Mouse (Mus musculus) neural tube, embryonic 14.5 days (tissue): Measurements from ENCODE around the gene Adamts2. TPM values are rescaled to one million over a fixed set of nuclear protein-coding genes. Genes with fewer than 3 reads are reported as not detected.

Experiments used
- ATAC-seq: fragments of 200-750 bp; cut with Nextera tagmentation; 2 replicates; pipeline ENCODE4 v1.8.0; 2017; ENCODE audit warnings: low read depth, mild to moderate bottlenecking, moderate TSS enrichment, moderate library complexity
- H3K27ac ChIP-seq: fragments of 300-500 bp; sonication (generic); 2 replicates; pipeline ENCODE4 v1.5.1; 2014; ENCODE audit warnings: low read depth, mild to moderate bottlenecking, control low read depth, low read length, moderate library complexity, mixed read lengths
- H3K27me3 ChIP-seq: fragments of 300-500 bp; sonication (generic); 2 replicates; pipeline ENCODE4 v1.6.1; 2014; ENCODE audit warnings: low read length; ENCODE audit not compliant: control insufficient read depth, insufficient read depth
- H3K36me3 ChIP-seq: fragments of 300-500 bp; sonication (generic); 2 replicates; pipeline ENCODE4 v1.6.1; 2014; ENCODE audit warnings: low read length, mixed read lengths; ENCODE audit not compliant: control insufficient read depth, insufficient read depth
- H3K4me1 ChIP-seq: fragments of 300-500 bp; sonication (generic); 2 replicates; pipeline ENCODE4 v1.6.1; 2014; ENCODE audit warnings: low read length; ENCODE audit not compliant: control insufficient read depth, insufficient read depth
- H3K4me2 ChIP-seq: fragments of 300-500 bp; sonication (generic); 2 replicates; pipeline ENCODE4 v1.6.1; 2014; ENCODE audit warnings: mild to moderate bottlenecking, low read depth, low read length, control low read depth
- H3K4me3 ChIP-seq: fragments of 300-500 bp; sonication (generic); 2 replicates; pipeline ENCODE4 v1.5.1; 2014; ENCODE audit warnings: low read depth, low read length, control low read depth, mixed read lengths
- H3K9ac ChIP-seq: fragments of 300-500 bp; sonication (generic); replicated peaks from 2 replicates; pipeline ENCODE4 v1.6.1; 2014; ENCODE audit warnings: low read depth, mild to moderate bottlenecking, control low read depth, low read length, mixed read lengths
- H3K9me3 ChIP-seq: fragments of 300-500 bp; sonication (generic); 2 replicates; pipeline ENCODE4 v1.6.1; 2016; ENCODE audit warnings: low read length; ENCODE audit not compliant: control insufficient read depth
- WGBS: fragments of 180-500 bp; shearing (Covaris S2); extraction: QIAGEN DNeasy Blood & Tissue Kit; methylation state at CpG from one replicate; pipeline ENCODE4 v1.1.7; 2014; 5-methylcytosine and 5-hydroxymethylcytosine counted together
- polyA plus RNA-seq: library from polyadenylated mRNA; unstranded; fragments of >200 nt; fragmentation: Nextera tagmentation; extraction: Ambion mirVana; gene quantifications from 2 replicates; pipeline ENCODE4 v1.2.1, GENCODE M21; 2014

Gene Adamts2
- polyA plus RNA-seq, 1 experiment from 2014 or later, result 2.4 TPM

DNA sequence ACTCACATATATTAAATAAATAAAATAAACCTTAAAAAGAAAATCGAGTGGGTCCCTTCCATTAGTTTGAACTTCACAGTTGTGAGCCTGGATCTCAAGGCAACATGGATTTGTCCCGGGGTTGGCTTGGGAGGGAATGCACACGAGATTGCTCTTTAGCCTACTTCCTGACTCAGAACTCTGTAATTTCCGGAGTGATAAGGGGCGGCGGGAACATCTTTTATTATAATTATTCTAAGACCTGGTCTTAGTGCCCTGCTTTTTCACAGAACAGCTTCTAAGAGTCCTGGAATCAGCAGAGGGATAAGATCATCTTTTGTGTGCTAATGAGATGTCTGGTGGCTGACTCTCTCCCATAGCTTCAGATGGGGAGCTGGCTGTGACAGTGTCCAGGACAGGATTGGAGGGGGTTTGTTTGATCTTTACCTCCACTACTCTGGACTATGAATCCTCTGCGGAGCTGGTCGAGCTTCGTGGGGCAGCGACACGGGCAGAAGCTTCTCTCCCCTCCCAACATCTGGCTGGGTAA is 15.2 kb downstream of the Adamts2 start:
- no peaks in the 10 kb centered on the region for H3K36me3 ChIP-seq
- no peak overlapping the region for H3K4me3 ChIP-seq
- H3K4me1 ChIP-seq, result no peaks in the 10 kb centered on the region
- no peak overlapping the region for H3K9ac ChIP-seq
- H3K27me3 ChIP-seq, result no peaks in the 10 kb centered on the region
- no peak overlapping the region for H3K4me2 ChIP-seq
- no peaks in the 10 kb centered on the region for H3K9me3 ChIP-seq
- no peak for ATAC-seq
- 95% methylated on average over 11 of the region's 11 CpGs for WGBS
- no peak overlapping the region for H3K27ac ChIP-seq

DNA sequence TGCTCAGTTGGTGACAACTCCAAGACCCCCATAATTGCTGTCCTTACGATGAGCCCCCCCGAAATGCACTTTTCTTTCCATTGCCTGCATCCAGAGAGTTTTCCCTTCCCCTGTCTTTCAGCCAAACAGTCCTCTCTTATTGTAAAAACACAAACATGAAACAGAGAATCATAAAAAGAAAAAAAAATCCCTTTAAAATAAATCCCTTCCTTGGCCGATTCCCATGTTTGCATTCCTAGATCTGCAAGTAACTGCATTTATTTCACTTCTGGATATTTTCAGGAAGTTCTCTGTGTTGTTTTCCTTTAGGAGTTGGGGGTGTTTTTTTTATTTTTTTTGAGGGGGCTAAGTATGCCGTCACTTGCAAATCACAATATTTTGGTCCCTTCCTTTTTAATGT is 19.0 kb downstream of the Adamts2 start:
- no peak for ATAC-seq
- H3K4me2 ChIP-seq, result no peak overlapping the region
- no peak overlapping the region for H3K4me3 ChIP-seq
- no peaks in the 10 kb centered on the region for H3K36me3 ChIP-seq
- no peak overlapping the region for H3K9ac ChIP-seq
- no peaks in the 10 kb centered on the region for H3K9me3 ChIP-seq
- no peaks in the 10 kb centered on the region for H3K27me3 ChIP-seq
- 89% methylated on average over 4 of the region's 4 CpGs for WGBS
- H3K4me1 ChIP-seq, result no peaks in the 10 kb centered on the region
- no peak overlapping the region for H3K27ac ChIP-seq

DNA sequence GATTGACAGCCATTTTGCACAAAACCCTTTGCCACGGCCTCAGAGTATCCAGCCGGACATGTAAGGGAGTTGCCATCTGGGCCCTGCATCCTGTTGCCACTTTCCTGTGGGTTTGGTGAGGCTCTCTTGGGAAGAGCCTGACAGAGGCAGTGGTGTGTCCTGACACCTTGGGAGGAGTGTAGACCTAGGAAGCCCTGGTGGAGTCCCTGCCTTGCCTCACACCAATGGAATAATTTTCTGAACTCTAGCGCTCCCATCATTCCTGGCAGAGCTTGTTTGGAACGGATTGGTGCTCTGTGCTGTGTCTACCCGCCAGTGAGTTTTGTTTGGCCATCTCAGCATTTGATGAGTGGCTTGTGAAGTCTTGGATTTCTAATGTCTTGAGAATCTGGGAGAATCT is 19.5 kb downstream of the Adamts2 start:
- no peaks in the 10 kb centered on the region for H3K36me3 ChIP-seq
- H3K9ac ChIP-seq, result no peak overlapping the region
- H3K4me2 ChIP-seq, result no peak overlapping the region
- H3K27me3 ChIP-seq, result no peaks in the 10 kb centered on the region
- H3K9me3 ChIP-seq, result no peaks in the 10 kb centered on the region
- no peaks in the 10 kb centered on the region for H3K4me1 ChIP-seq
- no peak overlapping the region for H3K4me3 ChIP-seq
- WGBS, result 87% methylated on average over 5 of the region's 5 CpGs
- H3K27ac ChIP-seq, result no peak overlapping the region
- no peak for ATAC-seq

DNA sequence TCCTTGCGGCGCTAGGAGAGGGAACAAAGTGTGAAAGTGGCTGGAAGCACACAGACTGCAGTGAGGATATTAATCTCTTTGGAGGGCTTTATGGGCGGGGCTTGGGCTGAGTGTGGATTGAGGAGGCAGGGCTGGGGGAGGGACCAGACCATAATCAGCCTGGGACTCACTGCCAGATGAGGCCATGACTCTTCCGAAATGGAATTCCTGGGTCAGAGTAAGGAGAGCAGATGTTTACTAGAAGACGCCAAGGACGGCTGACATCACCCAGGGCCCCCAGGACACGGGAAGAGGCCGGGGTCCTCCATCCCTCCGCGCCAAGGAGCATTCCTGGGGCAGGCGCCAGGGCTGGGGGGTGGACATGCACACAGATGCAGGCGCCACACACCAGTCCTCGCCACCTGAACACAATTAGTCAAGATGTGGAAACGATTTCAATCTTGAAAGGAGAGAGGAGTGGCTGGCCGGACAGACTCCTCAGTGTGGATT is 20.4 kb downstream of the Adamts2 start:
- H3K36me3 ChIP-seq, result no peaks in the 10 kb centered on the region
- H3K27ac ChIP-seq, result no peak overlapping the region
- 52% methylated on average over 15 of the region's 15 CpGs for WGBS
- 0 out of 2 replicates have a peak, but pooled peaks have one; percentile 24 for ATAC-seq
- no peaks in the 10 kb centered on the region for H3K9me3 ChIP-seq
- no peaks in the 10 kb centered on the region for H3K4me1 ChIP-seq
- no peak overlapping the region for H3K4me2 ChIP-seq
- H3K27me3 ChIP-seq, result no peaks in the 10 kb centered on the region
- H3K9ac ChIP-seq, result no peak overlapping the region
- H3K4me3 ChIP-seq, result no peak overlapping the region

DNA sequence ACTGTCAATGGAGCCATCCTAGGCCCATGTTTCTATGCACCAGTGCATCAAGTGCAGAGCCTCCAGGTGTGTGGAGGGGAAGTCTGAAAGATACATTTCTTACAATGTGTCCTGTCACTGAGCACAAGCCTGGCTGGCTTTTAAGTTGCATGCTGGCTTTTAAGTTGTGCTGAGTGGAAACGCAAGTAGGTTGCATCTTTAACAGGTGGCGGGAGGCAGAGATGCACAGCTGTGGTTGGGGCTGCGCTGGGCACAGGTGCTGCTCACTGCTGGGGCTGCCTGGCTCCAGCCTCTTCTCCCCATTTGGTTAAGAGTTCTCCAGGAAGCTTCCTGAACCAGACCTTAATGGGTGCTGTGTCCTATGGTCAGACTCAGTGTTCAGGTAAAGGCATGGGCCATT is 21.9 kb downstream of the Adamts2 start:
- WGBS, result 91% methylated on average over 3 of the region's 3 CpGs
- H3K36me3 ChIP-seq, result no peaks in the 10 kb centered on the region
- no peak for ATAC-seq
- H3K9ac ChIP-seq, result no peak overlapping the region
- no peak overlapping the region for H3K4me2 ChIP-seq
- no peaks in the 10 kb centered on the region for H3K9me3 ChIP-seq
- no peaks in the 10 kb centered on the region for H3K4me1 ChIP-seq
- H3K4me3 ChIP-seq, result no peak overlapping the region
- H3K27me3 ChIP-seq, result no peaks in the 10 kb centered on the region
- H3K27ac ChIP-seq, result no peak overlapping the region

DNA sequence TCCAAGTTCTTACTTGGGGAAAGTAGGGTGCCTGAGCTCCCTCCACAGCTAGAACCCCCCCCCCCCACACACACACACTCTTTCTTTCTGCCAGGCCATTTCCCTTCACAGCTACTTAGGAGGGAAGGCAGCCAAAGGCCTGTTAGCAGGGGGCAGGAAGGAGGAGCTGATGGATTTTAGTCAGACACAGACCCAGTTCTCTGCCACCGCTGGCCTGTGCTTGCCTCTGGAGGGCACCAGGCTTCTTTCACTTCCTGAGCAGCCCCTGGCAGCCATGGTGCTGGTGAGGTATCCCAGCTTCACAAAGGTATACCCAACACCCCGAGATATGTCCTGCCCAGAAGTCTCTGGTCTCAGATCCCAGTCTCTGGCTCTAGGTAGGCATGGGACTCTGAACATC is 22.4 kb downstream of the Adamts2 start:
- 57% methylated on average over 2 of the region's 2 CpGs for WGBS
- H3K9me3 ChIP-seq, result no peaks in the 10 kb centered on the region
- H3K4me1 ChIP-seq, result no peaks in the 10 kb centered on the region
- no peaks in the 10 kb centered on the region for H3K36me3 ChIP-seq
- no peak overlapping the region for H3K4me3 ChIP-seq
- H3K27ac ChIP-seq, result 0 out of 2 replicates have a peak overlapping the region, but pooled peaks have one; percentile 10
- no peaks in the 10 kb centered on the region for H3K27me3 ChIP-seq
- no peak overlapping the region for H3K4me2 ChIP-seq
- no peak overlapping the region for H3K9ac ChIP-seq
- no peak for ATAC-seq

DNA sequence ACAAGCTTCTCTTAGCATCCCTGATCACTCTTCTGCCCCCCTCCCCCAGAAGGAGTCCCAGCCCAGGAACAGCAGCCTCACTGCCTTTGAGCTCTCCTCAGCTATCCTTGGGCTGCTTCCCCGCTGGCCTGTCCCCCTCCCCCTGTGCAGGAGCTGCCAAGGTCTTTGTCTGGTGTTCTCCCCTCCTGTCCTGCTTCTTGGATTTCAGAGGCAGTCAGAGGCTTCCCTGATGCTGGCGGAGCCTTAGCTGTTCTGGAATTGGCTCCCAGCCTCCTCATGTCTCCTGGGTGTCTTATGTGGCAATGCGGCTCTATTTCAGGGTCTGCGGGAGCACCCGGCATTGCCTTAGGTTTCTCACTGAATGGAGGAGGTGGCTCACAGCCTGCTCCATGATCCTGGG is 22.8 kb downstream of the Adamts2 start:
- no peak for ATAC-seq
- no peak overlapping the region for H3K4me2 ChIP-seq
- H3K4me3 ChIP-seq, result no peak overlapping the region
- H3K4me1 ChIP-seq, result no peaks in the 10 kb centered on the region
- WGBS, result 59% methylated on average over 5 of the region's 5 CpGs
- H3K36me3 ChIP-seq, result no peaks in the 10 kb centered on the region
- H3K27ac ChIP-seq, result no peak overlapping the region
- H3K27me3 ChIP-seq, result no peaks in the 10 kb centered on the region
- no peak overlapping the region for H3K9ac ChIP-seq
- H3K9me3 ChIP-seq, result no peaks in the 10 kb centered on the region

DNA sequence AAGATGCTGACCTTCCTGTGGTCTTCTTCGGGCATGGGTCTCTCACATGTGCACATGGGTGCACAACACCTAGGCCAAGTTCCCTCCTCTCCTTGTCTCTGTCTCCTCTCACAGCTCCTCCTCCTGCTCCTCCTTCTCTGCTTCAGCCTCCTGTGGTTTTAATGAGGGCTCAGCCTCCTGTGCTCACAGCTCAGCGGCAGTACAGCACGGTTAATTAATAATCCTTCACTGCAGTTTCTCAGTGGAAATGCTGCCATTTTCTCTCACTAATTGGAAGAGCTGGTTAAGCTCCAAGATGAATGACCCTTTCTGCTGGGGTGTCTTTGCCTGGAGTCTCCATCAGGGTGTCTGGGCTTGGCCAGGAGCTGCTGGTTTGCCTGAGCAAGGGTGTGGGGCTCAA is 27.0 kb downstream of the Adamts2 start:
- Histone ChIP-seq H3K27ac (no peak overlapping the region), H3K9me3 (no peaks in the 10 kb centered on the region), H3K4me2 (no peak overlapping the region), H3K36me3 (no peaks in the 10 kb centered on the region), H3K4me3 (no peak overlapping the region), H3K4me1 (no peaks in the 10 kb centered on the region), H3K9ac (no peak overlapping the region), H3K27me3 (no peaks in the 10 kb centered on the region)
- WGBS, result 31% methylated on average over 3 of the region's 3 CpGs
- peak; percentile 77; the same call in 1 of the 2 replicates for ATAC-seq

DNA sequence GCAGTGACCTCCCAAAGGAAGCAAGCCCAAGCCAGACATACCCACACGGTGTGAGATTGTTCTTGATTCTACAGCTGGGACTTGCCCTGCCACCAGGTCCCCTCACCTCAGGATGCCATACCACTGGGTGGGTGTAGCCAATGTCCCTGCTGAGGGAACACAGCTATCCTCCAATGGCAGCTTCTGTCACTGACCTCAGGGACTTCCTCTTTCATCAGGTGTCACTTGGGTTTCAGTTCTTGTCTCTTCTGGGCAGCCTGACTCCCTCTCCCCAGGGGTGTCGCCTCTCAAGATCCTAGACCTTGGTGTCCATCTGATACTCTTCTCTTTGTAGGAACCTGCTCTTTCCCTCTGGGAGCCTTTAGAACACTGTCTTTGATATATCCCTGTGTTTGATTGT is 28.6 kb downstream of the Adamts2 start:
- no peak overlapping the region for H3K4me2 ChIP-seq
- no peaks in the 10 kb centered on the region for H3K27me3 ChIP-seq
- no peak overlapping the region for H3K4me3 ChIP-seq
- H3K9ac ChIP-seq, result no peak overlapping the region
- ATAC-seq, result no peak
- H3K27ac ChIP-seq, result no peak overlapping the region
- 93% methylated on average over 2 of the region's 2 CpGs for WGBS
- no peaks in the 10 kb centered on the region for H3K36me3 ChIP-seq
- H3K9me3 ChIP-seq, result no peaks in the 10 kb centered on the region
- H3K4me1 ChIP-seq, result no peaks in the 10 kb centered on the region
